Mouse (Mus musculus): ENCODE measurements around the gene Ccdc189. TPM values are rescaled to one million over a fixed set of nuclear protein-coding genes. Genes with fewer than 3 reads are reported as not detected.

Gene Ccdc189
- total RNA-seq, 2 experiments from 2014 or later, result 10.5 to 11.2 TPM

Other genes with a start within 250 kb of the Ccdc189 start
- 10 to 100 TPM; 11.9 to 13.5 TPM for gene Zfp768, start 243.0 kb downstream of the Ccdc189 start, total RNA-seq (2021)
- 1 to 10 TPM; 7.3 to 7.5 TPM for gene Zfp747, start 212.5 kb downstream of the Ccdc189 start, total RNA-seq (2021)
- 1 to 10 TPM; 3.3 TPM for gene 9130019O22Rik, start 201.4 kb downstream of the Ccdc189 start, total RNA-seq (2021)
- gene E430018J23Rik, start 195.0 kb downstream of the Ccdc189 start, total RNA-seq (2021), result 1 to 10 TPM; 5.4 to 6.4 TPM
- gene Zfp764, start 181.8 kb downstream of the Ccdc189 start, total RNA-seq (2021), result 1 to 10 TPM; 4.1 to 4.4 TPM
- gene Zfp688, start 166.5 kb downstream of the Ccdc189 start, total RNA-seq (2021), result 10 to 100 TPM; 10.0 to 11.7 TPM
- gene Zfp689, start 139.4 kb downstream of the Ccdc189 start, total RNA-seq (2021), result 1 to 10 TPM; 7.5 to 7.7 TPM
- gene Prr14, start 129.0 kb downstream of the Ccdc189 start, total RNA-seq (2021), result 10 to 100 TPM; 31.6 to 34.8 TPM
- 10 to 100 TPM; 60.0 to 63.1 TPM for gene Fbrs, start 109.4 kb downstream of the Ccdc189 start, total RNA-seq (2021)
- 100 to 1,000 TPM; 109 to 111 TPM for gene Srcap, start 76.6 kb downstream of the Ccdc189 start, total RNA-seq (2021)
- 10 to 100 TPM; 11.2 to 19.2 TPM for gene Gm42715, start 69.0 kb downstream of the Ccdc189 start, total RNA-seq (2021)
- gene Tmem265, start 27.2 kb downstream of the Ccdc189 start, total RNA-seq (2021), result 1 to 10 TPM in 1 of 2 experiments, under 1 TPM in 1; 0.80 to 2.4 TPM
- gene Phkg2, start 15.3 kb downstream of the Ccdc189 start, total RNA-seq (2021), result 10 to 100 TPM; 69.4 to 76.3 TPM
- gene Rnf40, start 172 bp upstream of the Ccdc189 start, total RNA-seq (2021), result 10 to 100 TPM; 70.6 to 71.3 TPM
- 10 to 100 TPM; 25.1 to 31.8 TPM for gene Zfp629, start 27.2 kb upstream of the Ccdc189 start, total RNA-seq (2021)
- gene Bcl7c, start 120.3 kb upstream of the Ccdc189 start, total RNA-seq (2021), result 10 to 100 TPM; 38.6 TPM
- 1 to 10 TPM; 4.3 to 5.3 TPM for gene Ctf1, start 124.1 kb upstream of the Ccdc189 start, total RNA-seq (2021)
- not detected for gene Ctf2, start 143.6 kb upstream of the Ccdc189 start, total RNA-seq (2021)
- 10 to 100 TPM; 86.8 to 92.2 TPM for gene Fbxl19, start 155.9 kb upstream of the Ccdc189 start, total RNA-seq (2021)
- 10 to 100 TPM; 18.5 to 19.1 TPM for gene Orai3, start 181.2 kb upstream of the Ccdc189 start, total RNA-seq (2021)
- gene Setd1a, start 188.1 kb upstream of the Ccdc189 start, total RNA-seq (2021), result 10 to 100 TPM; 35.5 to 40.3 TPM
- 1 to 10 TPM; 2.9 to 4.6 TPM for gene Gm49388, start 197.0 kb upstream of the Ccdc189 start, total RNA-seq (2021)
- gene Hsd3b7, start 212.0 kb upstream of the Ccdc189 start, total RNA-seq (2021), result 1 to 10 TPM; 4.8 to 5.1 TPM
- 10 to 100 TPM; 46.9 to 53.6 TPM for gene Stx4a, start 235.7 kb upstream of the Ccdc189 start, total RNA-seq (2021)
- gene Stx1b, start 236.0 kb upstream of the Ccdc189 start, total RNA-seq (2021), result 100 to 1,000 TPM; 292 to 296 TPM

All from layer of hippocampus, postnatal 10 days (tissue).